Mouse (Mus musculus): ENCODE results near the gene Abca7.
A peak's percentile ranks its signal among the peaks of the same experiment; 100 is the strongest.
"Not testable (repeated sequence)": the region's sequence is repeated elsewhere in the genome, so short reads cannot be mapped to it uniquely, and the experiment has no call there.

The Abca7 gene

GRCm38 (mm10) chr10:80021320-80021641, 25.0 kb downstream of the Abca7 start:
- no peak for DNase-seq (ENCODE audit: low spot score in 2 of 2)

- no peak for DNase-seq (ENCODE audit: low spot score in 2 of 2)
Observed at GRCm38 (mm10) chr10:80022164-80022563, 25.9 kb downstream of the Abca7 start.

GRCm38 (mm10) chr10:80022806-80023205, 26.5 kb downstream of the Abca7 start:
- DNase-seq (ENCODE audit: low spot score in 2 of 2): no peak

DNA sequence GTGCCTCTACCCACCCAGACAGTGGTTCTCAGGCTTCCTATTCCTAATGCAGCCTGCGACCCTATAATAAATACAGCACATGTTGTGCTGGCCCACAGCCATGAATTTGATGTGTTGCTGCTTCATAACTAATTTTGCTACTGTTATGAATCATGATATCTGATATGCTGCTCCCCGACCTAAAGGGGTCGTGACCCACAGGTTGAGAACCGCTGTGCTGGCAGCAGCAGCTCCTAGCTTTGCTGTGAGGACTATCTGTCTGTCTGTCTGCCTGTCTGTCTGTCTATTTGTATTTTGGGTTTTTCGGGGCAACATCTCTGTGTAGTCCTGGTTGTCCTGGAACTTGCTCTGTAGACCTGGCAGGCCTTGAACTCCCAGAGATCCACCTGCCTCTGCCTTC, 27.5 kb downstream of the Abca7 start:
- no peak for DNase-seq (ENCODE audit: low spot score in 2 of 2)

GRCm38 (mm10) chr10:80024229-80025043, 28.1 kb downstream of the Abca7 start:
- DNase-seq (ENCODE audit: low spot score in 2 of 2): no peak

DNA sequence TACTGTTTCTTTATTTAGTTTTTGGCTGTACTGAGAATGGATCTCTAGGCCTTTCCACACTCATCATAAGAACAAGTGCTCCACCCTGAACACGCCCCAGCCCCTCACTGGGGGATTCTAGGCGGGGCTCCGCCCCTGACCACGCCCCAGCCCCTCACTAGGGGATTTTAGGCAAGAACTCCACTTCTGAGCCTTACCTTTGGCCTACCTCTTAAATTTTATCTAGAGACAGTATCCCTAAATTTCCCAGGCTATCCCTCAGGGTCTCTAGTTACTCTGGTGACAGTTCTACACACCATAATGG, 28.7 kb downstream of the Abca7 start:
- DNase-seq (ENCODE audit: low spot score in 2 of 2): no peak

DNA sequence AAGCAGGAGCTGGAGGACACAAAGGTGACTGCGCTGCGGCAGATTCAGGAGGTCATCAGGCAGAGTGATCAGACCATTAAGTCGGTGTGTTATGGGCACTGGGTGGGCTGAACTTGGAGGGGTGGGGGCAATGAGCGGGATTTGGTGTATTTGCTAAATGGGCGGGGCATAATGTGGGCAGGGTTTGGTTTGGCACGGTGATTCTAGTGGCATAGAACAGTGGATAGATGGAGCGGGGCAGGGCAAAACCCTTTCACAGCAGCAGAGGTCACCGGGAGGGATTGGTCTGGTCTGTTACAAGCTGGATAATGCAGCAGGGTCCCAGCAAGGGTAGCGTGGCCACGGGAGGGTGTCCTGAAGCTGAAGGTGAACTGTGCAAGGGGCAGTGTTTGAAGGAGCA, 29.2 kb downstream of the Abca7 start:
- DNase-seq (ENCODE audit: low spot score in 2 of 2): no peak

DNA sequence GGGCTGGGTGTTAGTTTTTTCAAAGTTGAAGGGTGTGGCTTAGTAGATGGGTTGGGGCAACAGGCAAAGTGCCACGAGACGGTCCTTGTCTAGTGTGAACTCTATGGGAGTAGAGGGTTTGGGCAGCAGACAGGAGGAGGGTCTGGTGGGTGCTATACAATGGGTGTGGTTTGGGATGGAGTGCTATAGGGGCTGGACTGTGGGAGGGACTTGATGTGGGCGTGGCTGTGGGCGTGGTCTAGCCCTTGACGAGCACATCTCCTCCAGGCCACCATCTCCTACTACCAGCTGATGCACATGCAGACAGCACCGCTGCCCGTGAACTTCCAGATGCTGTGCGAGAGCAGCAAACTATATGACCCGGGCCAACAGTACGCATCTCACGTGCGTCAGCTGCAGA, 29.6 kb downstream of the Abca7 start:
- no peak for DNase-seq (ENCODE audit: low spot score in 2 of 2)

GRCm38 (mm10) chr10:80027681-80028520, 31.6 kb downstream of the Abca7 start:
- DNase-seq (ENCODE audit: low spot score in 2 of 2): no peak

DNA sequence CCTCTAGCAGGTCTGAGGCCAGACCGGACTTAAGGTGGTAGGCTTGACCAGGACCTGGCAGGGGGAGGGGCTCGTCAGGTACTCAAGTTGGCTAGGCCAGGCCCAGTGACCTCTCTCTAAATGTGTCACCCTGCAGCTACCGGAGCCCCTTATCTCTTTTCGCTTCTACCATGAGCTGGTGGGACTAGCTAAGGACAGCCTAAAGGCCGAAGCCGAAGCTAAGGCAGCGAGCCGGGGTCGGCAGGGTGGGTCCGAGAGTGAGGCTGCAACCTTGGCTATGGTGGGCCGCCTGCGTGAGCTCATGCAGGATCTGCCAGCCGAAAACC, 32.2 kb downstream of the Abca7 start:
- DNase-seq (ENCODE audit: low spot score in 2 of 2): no peak

- DNase-seq (ENCODE audit: low spot score in 2 of 2): no peak
Observed at GRCm38 (mm10) chr10:80030191-80030590, 33.9 kb downstream of the Abca7 start.

- no peak for DNase-seq (ENCODE audit: low spot score in 2 of 2)
Observed at GRCm38 (mm10) chr10:80030736-80031135, 34.4 kb downstream of the Abca7 start.

GRCm38 (mm10) chr10:80032799-80033480, 36.6 kb downstream of the Abca7 start:
- no peak for DNase-seq (ENCODE audit: low spot score in 2 of 2)

GRCm38 (mm10) chr10:80033511-80034391, 37.5 kb downstream of the Abca7 start:
- no peak for DNase-seq (ENCODE audit: low spot score in 2 of 2)

- DNase-seq (ENCODE audit: low spot score in 2 of 2): no peak
Observed at GRCm38 (mm10) chr10:80035148-80035547, 38.9 kb downstream of the Abca7 start.

DNA sequence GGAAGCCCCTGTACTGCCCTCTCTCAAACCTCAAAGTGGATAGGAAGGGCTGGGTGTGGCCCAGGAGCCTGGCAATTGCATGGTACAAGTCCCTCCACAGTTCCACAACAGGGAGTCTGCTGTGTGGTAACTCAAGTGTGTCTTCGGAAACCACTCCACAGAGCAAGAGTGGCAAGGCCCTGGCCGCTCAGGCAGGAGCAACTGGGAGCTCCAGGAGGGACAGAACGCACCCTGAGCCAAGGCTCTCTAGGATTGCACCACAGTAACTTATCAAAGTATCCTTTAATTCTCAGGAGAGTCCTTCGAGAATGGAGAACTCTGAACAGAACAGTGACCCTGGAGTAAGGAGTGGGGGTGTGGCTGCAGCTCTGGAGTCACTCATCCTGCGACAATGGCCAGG, 39.4 kb downstream of the Abca7 start:
- no peak for DNase-seq (ENCODE audit: low spot score in 2 of 2)

- DNase-seq (ENCODE audit: low spot score in 2 of 2): no peak
Observed at GRCm38 (mm10) chr10:80036832-80037231, 40.5 kb downstream of the Abca7 start.

DNA sequence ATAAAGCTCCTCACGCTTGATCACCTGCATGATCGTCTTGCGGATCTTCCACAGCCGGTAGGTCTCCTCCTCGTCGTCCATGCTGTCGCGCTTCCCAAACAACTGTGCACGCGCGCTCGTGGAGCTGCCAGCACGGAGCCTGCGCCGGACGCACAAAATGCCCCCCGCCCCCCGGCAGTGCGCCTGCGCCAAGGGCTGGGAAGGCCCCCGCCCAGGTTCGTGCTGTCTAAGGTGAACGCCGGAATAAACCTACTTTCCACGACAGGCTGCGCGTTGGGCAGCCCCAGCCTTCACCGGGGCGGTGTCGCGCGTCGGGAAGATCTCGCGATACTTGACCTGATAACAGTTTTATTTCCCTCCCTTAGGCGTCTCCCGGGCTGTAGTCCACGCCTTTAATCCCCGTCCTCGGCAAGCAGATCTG, 43.3 kb downstream of the Abca7 start, which contains the start of gene Polr2e:
Gene Polr2e (minus strand): TSS at position 237 of the 421 bp plus-strand sequence.
- peak; percentile 96 to 97 for DNase-seq (ENCODE audit: low spot score in 2 of 2)

GRCm38 (mm10) chr10:80041409-80042060, 45.2 kb downstream of the Abca7 start:
- not testable (repeated sequence) for DNase-seq (ENCODE audit: low spot score in 2 of 2)

GRCm38 (mm10) chr10:80044087-80044486, 47.8 kb downstream of the Abca7 start:
- no peak for DNase-seq (ENCODE audit: low spot score in 2 of 2)

- DNase-seq (ENCODE audit: low spot score in 2 of 2): not testable (repeated sequence)
Observed at GRCm38 (mm10) chr10:80045364-80045763, 49.1 kb downstream of the Abca7 start.

Data from right cerebral cortex, postnatal 36 days (tissue).